Mouse (Mus musculus): ENCODE measurements at regions not wholly inside any gene's neighbourhood (a gene's known extent, or its start where the extent isn't known, plus 50 kb on each side); places are given as distances from the start of the nearest gene placed in this dataset.

- no peak for ATAC-seq (replicated peaks; ENCODE audit: insufficient number of reproducible peaks, low FRiP score, low TSS enrichment, poor library complexity, severe bottlenecking)
These were observed 104.7 kb upstream of the Kif2a start for GRCm38 (mm10) chr13:107126636-107127035.

DNA sequence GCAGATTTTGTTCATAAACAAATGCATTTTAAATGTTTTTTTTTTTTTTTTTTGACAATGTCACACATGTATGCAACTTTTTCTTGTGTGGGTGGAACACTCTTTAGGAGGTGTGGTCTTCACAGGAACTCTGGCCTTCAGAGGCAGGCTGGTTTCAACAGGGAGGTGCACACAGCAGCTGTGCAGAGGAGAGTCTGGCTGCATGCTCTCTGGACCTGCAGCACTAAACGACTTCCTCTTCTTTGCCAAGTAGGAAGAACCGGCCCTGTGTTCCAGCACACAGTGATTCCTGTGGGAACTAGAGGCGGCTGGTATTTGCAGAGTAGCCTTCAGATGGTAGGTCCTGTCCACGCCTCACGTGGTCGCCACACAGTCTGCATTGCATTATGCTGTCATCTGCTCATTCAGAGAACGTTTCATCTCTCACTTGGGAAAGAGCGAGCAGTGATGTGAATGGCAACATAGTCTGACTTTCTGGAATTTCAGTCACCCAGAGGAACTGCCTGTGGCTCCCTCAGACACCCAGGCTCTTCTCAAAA lies 102.3 kb upstream of the Kif2a start:
- no peak for ATAC-seq (replicated peaks; ENCODE audit: insufficient number of reproducible peaks, low FRiP score, low TSS enrichment, poor library complexity, severe bottlenecking)

DNA sequence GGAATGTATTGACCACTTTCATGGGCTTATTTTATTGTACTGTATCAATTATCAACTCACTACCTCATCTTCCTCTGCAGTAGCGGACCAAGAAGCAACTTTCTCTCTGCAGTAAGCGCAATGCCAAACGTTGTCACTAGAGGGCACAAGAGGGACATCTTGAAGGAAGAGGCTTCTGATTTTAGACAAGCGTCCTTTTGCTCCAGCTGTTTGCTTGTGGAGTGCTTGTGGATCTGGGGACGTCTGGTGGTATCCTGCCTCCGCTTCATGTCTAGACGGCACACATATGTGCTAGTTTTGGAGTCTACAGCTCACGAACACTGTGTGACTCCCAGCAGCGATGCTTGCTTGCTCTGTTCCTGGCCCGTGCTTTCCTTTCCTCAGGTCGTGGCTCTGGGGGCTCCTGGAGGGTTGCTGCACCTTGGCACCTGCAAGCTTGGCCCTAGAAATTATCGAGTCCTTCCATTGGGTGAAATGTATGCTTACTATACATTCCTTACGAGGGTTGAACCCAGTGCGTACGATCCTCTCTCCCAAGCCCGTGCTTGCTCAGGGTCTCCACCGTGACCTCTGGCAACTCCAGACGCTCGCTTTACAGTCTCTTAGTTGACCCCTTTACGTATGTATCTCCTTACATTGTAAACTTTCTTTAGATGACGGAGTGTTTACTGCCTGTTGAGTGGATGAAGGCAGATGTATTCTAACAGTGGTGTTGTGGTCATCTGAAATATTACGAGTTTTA lies 92.2 kb upstream of the Kif2a start:
- ATAC-seq (replicated peaks; ENCODE audit: insufficient number of reproducible peaks, low FRiP score, low TSS enrichment, poor library complexity, severe bottlenecking) = 0 out of 2 replicates have a peak, but pooled peaks have one; percentile 51

- ATAC-seq (replicated peaks; ENCODE audit: insufficient number of reproducible peaks, low FRiP score, low TSS enrichment, poor library complexity, severe bottlenecking) = no peak
These were observed 86.1 kb upstream of the Kif2a start for GRCm38 (mm10) chr13:107108045-107108444.

- ATAC-seq (replicated peaks; ENCODE audit: insufficient number of reproducible peaks, low FRiP score, low TSS enrichment, poor library complexity, severe bottlenecking) = no peak
These were observed 85.6 kb upstream of the Kif2a start for GRCm38 (mm10) chr13:107107572-107107971.

GRCm38 (mm10) chr13:107105510-107105909 lies 83.6 kb upstream of the Kif2a start:
- ATAC-seq (replicated peaks; ENCODE audit: insufficient number of reproducible peaks, low FRiP score, low TSS enrichment, poor library complexity, severe bottlenecking) = no peak

DNA sequence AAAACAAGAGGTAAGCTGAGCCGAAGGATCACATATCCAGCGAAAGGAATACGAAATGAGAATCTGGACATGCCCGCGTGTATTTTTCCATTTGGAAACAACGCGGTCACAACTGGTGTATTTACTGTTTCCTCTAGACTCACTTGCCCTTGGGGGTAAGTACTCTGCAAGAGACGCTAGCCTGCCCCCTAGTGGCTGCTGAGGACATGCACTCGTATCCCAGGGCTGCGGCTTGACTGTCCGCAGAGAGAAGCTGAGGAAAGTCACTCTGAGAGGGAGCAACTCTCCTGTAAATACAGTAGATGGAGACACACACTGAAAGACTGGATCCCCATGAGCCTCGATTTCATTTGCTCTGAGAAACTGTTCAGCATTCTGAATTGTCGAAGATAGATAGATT lies 79.7 kb upstream of the Kif2a start:
- ATAC-seq (replicated peaks; ENCODE audit: insufficient number of reproducible peaks, low FRiP score, low TSS enrichment, poor library complexity, severe bottlenecking) = peak; percentile 77

GRCm38 (mm10) chr13:107100852-107101325 lies 79.0 kb upstream of the Kif2a start:
- ATAC-seq (replicated peaks; ENCODE audit: insufficient number of reproducible peaks, low FRiP score, low TSS enrichment, poor library complexity, severe bottlenecking) = peak; percentile 41; the same call in 1 of the 2 replicates

DNA sequence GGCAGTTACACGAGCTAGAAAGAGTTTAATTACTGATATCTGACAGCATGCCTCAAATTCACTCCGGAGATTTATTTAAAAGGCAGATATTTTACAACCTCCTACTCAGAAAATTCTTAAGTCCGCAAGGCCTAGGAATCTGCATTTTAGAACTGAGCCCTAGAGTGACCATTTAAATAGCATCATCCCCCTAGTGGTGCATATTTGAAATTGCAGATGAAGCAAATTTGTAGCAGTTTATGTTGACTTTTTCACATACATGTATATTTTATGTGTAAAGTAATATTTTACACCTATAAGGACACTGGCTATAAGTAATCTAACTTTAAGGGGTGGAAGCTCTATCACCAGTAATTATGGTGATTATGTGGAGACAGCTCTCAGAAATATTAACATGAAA lies 78.2 kb upstream of the Kif2a start:
- no peak for ATAC-seq (replicated peaks; ENCODE audit: insufficient number of reproducible peaks, low FRiP score, low TSS enrichment, poor library complexity, severe bottlenecking)

DNA sequence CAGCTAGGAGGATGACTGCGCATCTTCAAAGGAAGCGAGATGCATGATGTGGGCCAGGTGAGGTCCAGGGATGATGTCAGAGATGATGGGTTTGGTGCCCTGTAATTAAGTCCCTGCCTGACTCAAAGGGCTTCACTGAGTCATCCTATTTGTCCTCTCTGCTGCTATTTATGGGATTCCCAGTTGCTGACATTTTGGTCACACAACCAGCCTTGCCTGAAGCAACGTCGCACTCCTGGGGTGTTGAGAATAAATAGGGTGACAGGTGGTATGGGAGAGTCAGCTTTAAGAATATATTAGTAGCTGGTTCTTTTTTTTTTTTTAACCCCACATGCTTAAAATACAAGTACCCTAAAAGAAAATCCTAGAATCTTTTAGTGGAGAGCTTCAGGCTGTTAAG lies 75.1 kb upstream of the Kif2a start:
- no peak for ATAC-seq (replicated peaks; ENCODE audit: insufficient number of reproducible peaks, low FRiP score, low TSS enrichment, poor library complexity, severe bottlenecking)

- ATAC-seq (replicated peaks; ENCODE audit: insufficient number of reproducible peaks, low FRiP score, low TSS enrichment, poor library complexity, severe bottlenecking) = no peak
These were observed 73.2 kb upstream of the Kif2a start for GRCm38 (mm10) chr13:107094976-107095716.

DNA sequence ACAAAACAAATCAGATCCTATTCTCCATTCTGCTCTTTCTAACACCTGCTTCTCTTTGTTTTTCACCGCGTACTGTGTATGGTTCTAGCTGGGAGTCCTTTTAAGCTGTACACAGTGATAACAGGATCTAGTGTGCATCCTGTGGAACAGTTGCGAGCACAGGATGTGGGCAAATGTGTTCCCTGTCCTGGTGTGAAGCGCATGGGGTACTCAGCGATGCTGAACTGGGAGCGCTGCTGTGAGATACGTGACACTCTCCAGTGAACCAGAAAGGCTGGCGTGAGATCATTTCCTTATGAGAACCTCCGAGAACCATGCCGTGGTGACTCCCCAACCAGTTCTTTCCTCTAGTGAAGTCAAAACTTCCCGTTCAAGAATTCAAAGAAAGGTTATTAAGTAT lies 72.6 kb upstream of the Kif2a start:
- peak; percentile 63 for ATAC-seq (replicated peaks; ENCODE audit: insufficient number of reproducible peaks, low FRiP score, low TSS enrichment, poor library complexity, severe bottlenecking)

- no peak for ATAC-seq (replicated peaks; ENCODE audit: insufficient number of reproducible peaks, low FRiP score, low TSS enrichment, poor library complexity, severe bottlenecking)
These were observed 71.8 kb upstream of the Kif2a start for GRCm38 (mm10) chr13:107093683-107094082.

GRCm38 (mm10) chr13:107088198-107088597 lies 66.3 kb upstream of the Kif2a start:
- ATAC-seq (replicated peaks; ENCODE audit: insufficient number of reproducible peaks, low FRiP score, low TSS enrichment, poor library complexity, severe bottlenecking) = no peak

DNA sequence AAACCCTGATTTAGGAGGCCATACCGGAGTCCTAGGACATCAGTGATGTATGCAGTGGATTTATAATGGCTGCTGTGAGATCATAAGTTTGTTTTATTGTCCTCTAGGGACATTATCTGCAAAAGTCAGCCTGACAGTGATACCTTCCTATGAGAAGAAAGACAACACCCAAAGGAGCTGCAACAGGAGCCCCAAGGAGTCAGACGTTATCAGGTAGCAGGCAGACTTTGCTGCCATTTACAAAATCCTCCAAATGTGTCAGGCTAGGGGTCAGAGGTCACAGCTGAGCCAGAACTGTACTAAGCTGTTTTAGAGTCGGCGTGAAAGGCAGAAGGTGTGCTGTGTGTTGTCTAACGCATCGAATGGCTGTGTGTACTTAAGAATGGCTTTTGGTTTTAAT lies 65.4 kb upstream of the Kif2a start:
- ATAC-seq (replicated peaks; ENCODE audit: insufficient number of reproducible peaks, low FRiP score, low TSS enrichment, poor library complexity, severe bottlenecking) = no peak

DNA sequence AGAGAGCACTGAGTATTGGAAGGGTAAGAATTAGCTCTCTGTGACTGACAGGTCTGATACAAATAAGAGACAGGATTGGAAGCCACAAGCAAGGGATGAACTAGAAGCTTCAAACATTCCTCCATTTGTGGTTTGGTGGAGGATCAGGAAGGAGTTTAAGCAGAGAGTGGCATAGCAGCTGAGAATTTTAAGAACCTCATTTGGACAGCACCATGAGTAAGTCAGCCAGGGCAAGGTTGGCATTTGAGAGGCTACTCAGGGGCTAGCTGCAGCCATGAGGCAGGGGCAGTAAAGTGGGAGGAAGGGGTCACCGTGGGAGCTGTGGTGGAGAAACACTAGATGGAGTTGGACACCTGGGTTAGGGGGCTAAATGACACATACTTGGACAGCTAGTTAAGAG lies 56.2 kb upstream of the Kif2a start:
- ATAC-seq (replicated peaks; ENCODE audit: insufficient number of reproducible peaks, low FRiP score, low TSS enrichment, poor library complexity, severe bottlenecking) = no peak

GRCm38 (mm10) chr13:107074917-107075316 lies 53.0 kb upstream of the Kif2a start:
- no peak for ATAC-seq (replicated peaks; ENCODE audit: insufficient number of reproducible peaks, low FRiP score, low TSS enrichment, poor library complexity, severe bottlenecking)

- no peak for ATAC-seq (replicated peaks; ENCODE audit: insufficient number of reproducible peaks, low FRiP score, low TSS enrichment, poor library complexity, severe bottlenecking)
These were observed 51.2 kb upstream of the Kif2a start for GRCm38 (mm10) chr13:107073039-107073620.

- ATAC-seq (replicated peaks; ENCODE audit: insufficient number of reproducible peaks, low FRiP score, low TSS enrichment, poor library complexity, severe bottlenecking) = no peak
These were observed 50.6 kb upstream of the Kif2a start for GRCm38 (mm10) chr13:107072345-107073038.

All from monocyte, adult 5-6 weeks (primary cell).